Mouse (Mus musculus) liver, postnatal 0 days (tissue): ENCODE results near the gene Smgc. TPM values are rescaled to one million over a fixed set of nuclear protein-coding genes. Genes with fewer than 3 reads are reported as not detected.
"Not testable (repeated sequence)": the region's sequence is repeated elsewhere in the genome, so short reads cannot be mapped to it uniquely, and the experiment has no call there.

ENCODE experiments used
- ATAC-seq: fragments of 200-750 bp; cut with Nextera tagmentation; 2 replicates; pipeline ENCODE4 v1.8.0; 2017; ENCODE audit warnings: mild to moderate bottlenecking, moderate library complexity
- DNase-seq: peaks from one replicate; pipeline ENCODE4 v3.0.0-alpha.2; 2016
- H3K27ac ChIP-seq: fragments of 300-500 bp; sonication (generic); 2 replicates; pipeline ENCODE4 v1.5.1; 2014; ENCODE audit warnings: antibody characterized with exemption, moderate library complexity, mild to moderate bottlenecking, low read depth
- H3K27me3 ChIP-seq: fragments of 300-500 bp; sonication (generic); 2 replicates; pipeline ENCODE4 v1.6.1; 2014; ENCODE audit warnings: low read length, control low read depth, mixed read lengths; ENCODE audit not compliant: insufficient read depth
- H3K36me3 ChIP-seq: fragments of 300-500 bp; sonication (generic); replicated peaks from 2 replicates; pipeline ENCODE4 v1.6.1; 2014; ENCODE audit warnings: mild to moderate bottlenecking, control low read depth, low read length, moderate library complexity, mixed read lengths; ENCODE audit not compliant: insufficient read depth
- H3K4me1 ChIP-seq: fragments of 300-500 bp; sonication (generic); 2 replicates; pipeline ENCODE4 v1.6.1; 2014; ENCODE audit warnings: antibody characterized with exemption, mild to moderate bottlenecking, control low read depth; ENCODE audit not compliant: insufficient read depth
- H3K4me2 ChIP-seq: fragments of 300-500 bp; sonication (generic); 2 replicates; pipeline ENCODE4 v1.6.1; 2014; ENCODE audit warnings: low read depth, mild to moderate bottlenecking, low read length, moderate library complexity, mixed read lengths
- H3K4me3 ChIP-seq: fragments of 300-500 bp; sonication (generic); 2 replicates; pipeline ENCODE4 v1.5.1; 2014; ENCODE audit warnings: low read depth, low read length
- H3K9ac ChIP-seq: fragments of 300-500 bp; sonication (generic); replicated peaks from 2 replicates; pipeline ENCODE4 v1.6.1; 2014; ENCODE audit warnings: mild to moderate bottlenecking, moderate library complexity
- H3K9me3 ChIP-seq: fragments of 300-500 bp; sonication (generic); 2 replicates; pipeline ENCODE4 v1.6.1; 2016; ENCODE audit warnings: mild to moderate bottlenecking, control low read depth, low read length, mixed read lengths
- CTCF ChIP-seq: sonication (generic); IDR thresholded peaks from 2 replicates; pipeline ENCODE4 v1.5.1; 2016; ENCODE audit warnings: antibody characterized with exemption, low read depth
- EP300 ChIP-seq: IDR thresholded peaks from 2 replicates; pipeline ENCODE4 v1.6.1; 2016; ENCODE audit warnings: antibody characterized with exemption, low read depth, mild to moderate bottlenecking
- WGBS: fragments of 180-500 bp; shearing (Covaris S2); extraction: QIAGEN DNeasy Blood & Tissue Kit; methylation state at CpG from one replicate; pipeline ENCODE4 v1.1.7; 2014; ENCODE audit not compliant: insufficient replicate concordance; 5-methylcytosine and 5-hydroxymethylcytosine counted together
- polyA plus RNA-seq: library from polyadenylated mRNA; unstranded; fragments of >200 nt; fragmentation: Nextera tagmentation; extraction: Ambion mirVana; gene quantifications from 2 replicates; pipeline ENCODE4 v1.2.1, GENCODE M21; 2015

The Smgc gene
- polyA plus RNA-seq = not detected in 2 replicates

DNA sequence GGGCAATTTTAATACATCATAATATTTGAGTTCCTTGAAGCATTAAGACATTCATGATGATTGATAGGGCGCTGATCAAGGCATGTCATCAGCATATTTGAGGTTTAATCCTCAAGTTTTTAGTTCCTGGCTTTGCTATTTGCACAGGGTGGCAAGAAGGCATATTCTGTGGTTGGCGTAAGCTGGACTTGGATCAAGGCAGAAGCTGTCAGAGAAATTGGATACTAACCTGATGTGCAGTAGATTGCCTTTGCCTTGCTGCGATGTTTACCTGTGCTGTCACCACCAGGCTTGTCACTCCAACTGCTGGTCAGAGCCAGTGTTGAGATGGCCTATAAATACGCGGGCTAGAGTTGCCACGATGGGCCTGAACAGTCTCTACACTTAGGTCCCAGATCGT is at the start of gene Smgc:
Gene Smgc, plus strand, starts transcription at position 301 of the 400 bp plus-strand sequence.
- Histone ChIP-seq H3K4me2 (no peak within 1 kb of the TSS), H3K27me3 (no peaks in the 10 kb centered on the region), H3K9ac (no peak within 1 kb of the TSS), H3K9me3 (no peaks in the 10 kb centered on the region), H3K27ac (no peak within 1 kb of the TSS), H3K4me1 (no peaks in the 10 kb centered on the region), H3K4me3 (no peak within 1 kb of the TSS), H3K36me3 (no peaks in the 10 kb centered on the region)
- TF ChIP-seq CTCF (no peak), EP300 (no peak)
- no peak for ATAC-seq
- DNase-seq = no peak
- 84% methylated on average over 7 of the region's 7 CpGs for WGBS

DNA sequence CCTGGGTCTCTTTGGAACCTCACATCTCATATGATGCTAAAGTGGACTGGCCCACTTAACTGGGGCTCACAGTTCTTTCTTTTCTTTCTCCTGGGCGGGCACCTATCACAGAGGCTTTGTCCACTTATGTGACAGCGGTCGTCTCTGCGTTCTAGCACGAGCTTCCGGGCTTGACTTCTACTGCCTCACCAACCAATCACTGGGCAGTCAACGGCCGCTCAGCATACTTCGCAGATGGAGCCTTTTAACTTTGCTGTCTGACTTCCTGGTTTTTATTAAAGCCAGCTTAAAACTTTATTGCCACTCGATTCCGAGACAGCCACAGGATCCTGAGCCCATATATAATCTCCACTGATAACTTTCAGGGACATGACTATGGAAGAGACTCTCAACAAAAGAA is 49.7 kb upstream of the Smgc start:
- H3K36me3 ChIP-seq = 0 out of 2 replicates have a peak, but pooled peaks cover 6% of the 10 kb centered on the region
- no peak overlapping the region for H3K9ac ChIP-seq
- WGBS = 84% methylated on average over 11 of the region's 11 CpGs
- no peaks in the 10 kb centered on the region for H3K9me3 ChIP-seq
- no peak overlapping the region for H3K27ac ChIP-seq
- no peak for TF ChIP-seq CTCF
- TF ChIP-seq EP300 = no peak
- H3K27me3 ChIP-seq = no peaks in the 10 kb centered on the region
- DNase-seq (no peak), ATAC-seq (no peak)
- H3K4me3 ChIP-seq = no peak overlapping the region
- no peak overlapping the region for H3K4me2 ChIP-seq
- no peaks in the 10 kb centered on the region for H3K4me1 ChIP-seq

DNA sequence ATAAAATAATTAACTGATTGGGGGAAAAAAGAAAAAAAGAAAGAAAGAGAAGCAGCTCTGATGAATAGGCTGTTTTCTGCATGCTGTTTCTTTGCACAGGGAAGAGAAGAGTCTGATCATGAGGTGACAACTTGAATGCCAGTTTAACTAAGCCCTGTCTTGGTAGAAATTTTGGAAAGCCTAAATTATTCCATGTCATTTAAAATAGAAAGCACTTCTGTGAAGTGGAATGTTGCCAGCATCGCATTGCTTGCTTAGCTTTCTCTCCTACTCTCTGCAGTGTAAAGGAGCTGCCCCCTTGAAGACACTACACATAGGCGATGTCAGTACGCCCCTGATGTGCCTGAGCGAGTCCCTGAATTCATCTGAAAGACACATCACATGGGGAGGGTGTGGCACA is 31.6 kb upstream of the Smgc start:
- no peak for DNase-seq

DNA sequence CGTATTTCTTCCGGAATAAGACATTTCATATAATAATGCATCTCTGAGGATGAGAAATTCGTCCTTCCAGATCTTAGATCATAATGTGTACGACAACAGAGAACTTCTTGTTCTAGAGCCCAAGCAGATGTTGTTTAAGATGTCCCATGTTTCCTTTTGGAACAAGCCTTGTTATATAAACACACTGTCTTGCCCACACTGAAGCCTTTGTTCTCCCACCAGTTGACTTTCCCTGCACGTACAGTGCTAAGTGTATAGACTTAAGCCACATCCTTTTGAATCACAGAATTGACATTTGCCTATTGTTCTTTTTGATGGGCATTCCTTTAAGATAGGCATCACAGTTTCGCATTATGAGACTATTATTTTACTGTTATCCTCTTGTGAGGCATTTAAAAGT is 2.7 kb upstream of the Smgc start:
- no peak overlapping the region for H3K4me3 ChIP-seq
- no peaks in the 10 kb centered on the region for H3K9me3 ChIP-seq
- H3K4me1 ChIP-seq = no peaks in the 10 kb centered on the region
- H3K9ac ChIP-seq = no peak overlapping the region
- ATAC-seq = no peak
- H3K4me2 ChIP-seq = no peak overlapping the region
- TF ChIP-seq CTCF = no peak
- no peak for TF ChIP-seq EP300
- H3K36me3 ChIP-seq = no peaks in the 10 kb centered on the region
- no peak for DNase-seq
- 60% methylated on average over 6 of the region's 6 CpGs for WGBS
- no peak overlapping the region for H3K27ac ChIP-seq
- no peaks in the 10 kb centered on the region for H3K27me3 ChIP-seq

More for the DNA sequence above, 31.6 kb upstream of the Smgc start:
- Histone ChIP-seq H3K9ac (no peak overlapping the region), H3K4me2 (no peak overlapping the region), H3K4me3 (no peak overlapping the region), H3K9me3 (no peaks in the 10 kb centered on the region), H3K36me3 (no peaks in the 10 kb centered on the region), H3K27me3 (no peaks in the 10 kb centered on the region), H3K4me1 (no peaks in the 10 kb centered on the region), H3K27ac (no peak overlapping the region)
- TF ChIP-seq CTCF (no peak), EP300 (no peak)
- 85% methylated on average over 4 of the region's 4 CpGs for WGBS
- ATAC-seq = no peak

DNA sequence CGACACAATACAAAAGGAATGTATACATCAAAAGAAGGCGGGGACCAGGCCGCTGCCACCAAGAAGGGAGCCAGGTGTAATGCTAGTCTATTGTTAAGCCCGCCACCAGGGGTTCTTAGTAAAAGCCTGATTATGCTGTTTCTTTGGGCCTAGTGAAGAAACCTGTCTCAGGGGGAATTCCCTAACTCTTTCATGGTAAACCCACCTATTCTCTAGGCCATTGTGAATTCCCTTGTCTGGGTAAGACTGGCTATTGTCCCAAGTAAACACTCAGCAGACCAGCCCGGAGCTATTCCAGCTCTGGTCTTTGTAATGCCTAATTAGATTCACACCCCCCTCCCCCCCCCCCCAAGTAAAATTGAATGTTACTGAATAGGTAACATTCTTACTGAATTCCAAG is 26.1 kb downstream of the Smgc start:
- DNase-seq, H3K27me3 ChIP-seq, H3K4me1 ChIP-seq, H3K9me3 ChIP-seq, H3K9ac ChIP-seq, H3K4me3 ChIP-seq, H3K27ac ChIP-seq, H3K36me3 ChIP-seq, ATAC-seq, H3K4me2 ChIP-seq: not testable (repeated sequence)
- 47% methylated on average over 5 of the region's 5 CpGs for WGBS

DNA sequence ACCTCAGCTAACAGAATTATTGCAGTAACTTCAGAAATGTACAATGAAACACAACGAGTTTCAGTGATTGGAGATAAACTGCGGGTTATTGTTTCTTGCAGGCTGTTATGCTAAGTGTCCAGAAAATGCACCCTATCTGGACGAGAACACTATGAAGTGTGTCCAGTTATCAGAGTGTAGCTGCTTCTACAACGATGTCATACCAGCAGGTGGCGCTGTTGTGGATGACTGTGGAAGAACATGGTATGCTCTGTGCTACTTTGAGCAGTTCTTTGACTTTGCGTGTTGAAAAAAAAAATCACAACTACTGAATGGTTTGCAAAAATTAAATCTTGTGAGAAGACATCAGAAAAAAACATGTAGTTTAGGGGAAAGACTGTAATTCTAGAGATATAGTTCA is 62.2 kb downstream of the Smgc start:
- Histone ChIP-seq H3K9me3 (no peaks in the 10 kb centered on the region), H3K27me3 (no peaks in the 10 kb centered on the region), H3K4me2 (no peak overlapping the region), H3K4me3 (no peak overlapping the region), H3K9ac (no peak overlapping the region), H3K36me3 (no peaks in the 10 kb centered on the region), H3K27ac (no peak overlapping the region), H3K4me1 (no peaks in the 10 kb centered on the region)
- ATAC-seq (no peak), DNase-seq (peak; percentile 22)
- 57% methylated on average over 6 of the region's 6 CpGs for WGBS
- TF ChIP-seq EP300 (no peak), CTCF (peak; percentile 47)

DNA sequence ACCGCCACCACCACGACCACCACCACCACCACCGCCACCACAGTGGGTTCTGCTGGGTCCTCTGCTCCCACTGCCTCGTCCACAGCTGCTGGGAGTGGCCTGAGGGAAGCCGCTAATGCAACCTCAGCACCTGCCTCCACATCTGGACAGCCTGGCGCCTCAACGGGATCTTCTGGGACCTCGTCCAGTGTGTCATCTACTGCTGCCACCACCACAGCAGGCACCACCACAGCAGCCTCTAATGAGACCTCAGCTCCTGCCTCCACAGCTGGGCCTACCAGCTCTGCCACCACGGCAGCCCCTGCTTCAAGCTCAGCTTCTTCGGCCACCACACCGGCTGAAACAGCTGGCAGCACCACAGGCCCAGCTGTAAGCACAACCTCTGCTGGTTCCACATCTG is 69.0 kb downstream of the Smgc start:
- not testable (repeated sequence) for H3K4me1 ChIP-seq, H3K27ac ChIP-seq, ATAC-seq, H3K36me3 ChIP-seq, H3K27me3 ChIP-seq, H3K4me3 ChIP-seq, H3K9me3 ChIP-seq, H3K9ac ChIP-seq, DNase-seq, H3K4me2 ChIP-seq
- no CpG with 5 or more reads among the region's 11 CpGs for WGBS

Other genes with a start within 250 kb of the Smgc start
- gene Lrrk2, start 165.1 kb upstream of the Smgc start, polyA plus RNA-seq = 1.8 and 2.8 TPM in 2 replicates
- 0.02 TPM in 1 of 2 replicates, not detected in the other for gene Cntn1, start 212.9 kb downstream of the Smgc start, polyA plus RNA-seq